Comparison of ENCODE assay signal across 9 mouse cellular contexts in genomic region chr7:101820295-101821030, GRCm38 (mm10). TPM values are rescaled to one million over a fixed set of nuclear protein-coding genes. Genes with fewer than 3 reads are reported as not detected.
A peak's percentile ranks its signal among the peaks of the same experiment; 100 is the strongest.
DNase-seq lines count a peak whose midpoint lies in the region; ATAC-seq and TF ChIP-seq lines count a peak whose summit lies in the region.
"Had no signal": no experiment of that assay in that cellular context is flagged by ENCODE, and none has a peak within 500 bp of the region (broad histone marks: within the 10 kb centered on the region; RNA-seq: fewer than 3 reads in every experiment).

No protein-coding gene starts in this region.

- peaks cover 43% of the 10 kb centered on the region for H3K4me1 ChIP-seq in heart, embryonic 12.5 days (replicated peaks)
- peaks cover 12% of the 10 kb centered on the region for H3K4me1 ChIP-seq in heart, postnatal 0 days (ENCODE audit: control insufficient read depth, insufficient read depth)
- H3K4me1 ChIP-seq in midbrain, embryonic 14.5 days (ENCODE audit: control insufficient read depth, insufficient read depth, low read length): peaks cover 21% of the 10 kb centered on the region; the same call in 1 of the 2 replicates

- no peak overlapping the region for H3K9ac ChIP-seq in heart, embryonic 12.5 days
- no peak overlapping the region for H3K9ac ChIP-seq in heart, postnatal 0 days (replicated peaks; ENCODE audit: low read depth, low read length)
- 0 out of 2 replicates have a peak overlapping the region, but pooled peaks have one; percentile 20 for H3K9ac ChIP-seq in midbrain, embryonic 14.5 days (replicated peaks; ENCODE audit: low read length)

- ATAC-seq in heart, embryonic 12.5 days (ENCODE audit: insufficient number of reproducible peaks, low FRiP score): no peak
- ATAC-seq in heart, postnatal 0 days (ENCODE audit: insufficient read depth, low read depth): no peak
- no peak for ATAC-seq in midbrain, embryonic 14.5 days (ENCODE audit: low FRiP score, low TSS enrichment)

- 3% methylated on average over 35 of the region's 35 CpGs for WGBS in heart, embryonic 12.5 days
- 5% methylated on average over 35 of the region's 35 CpGs for WGBS in heart, postnatal 0 days
- WGBS in midbrain, embryonic 14.5 days: 4% methylated on average over 35 of the region's 35 CpGs

- DNase-seq in heart, adult 8-10 months (ENCODE audit: low spot score): no peak
- peak; percentile 16 for DNase-seq in T-cell, adult 2 months (ENCODE audit: low spot score)
- no peak for DNase-seq in heart, postnatal 0 days (ENCODE audit: low spot score)
- DNase-seq in midbrain, embryonic 14.5 days: peak; percentile 67
- DNase-seq in cerebellum, adult 9-11 months: no peak
- no peak for DNase-seq in urinary bladder, postnatal 25 days (ENCODE audit: low spot score)
- no peak for DNase-seq in thymus, adult 18-20 months

- no peak for TF ChIP-seq CTCF in heart, postnatal 0 days (IDR thresholded peaks at IDR 0.05; ENCODE audit: low read depth)

- H3K27me3 ChIP-seq in heart, embryonic 12.5 days (replicated peaks): peaks cover 55% of the 10 kb centered on the region
- peaks cover 54% of the 10 kb centered on the region for H3K27me3 ChIP-seq in heart, postnatal 0 days (ENCODE audit: control insufficient read depth, insufficient read depth, low read length)
- peaks cover 66% of the 10 kb centered on the region for H3K27me3 ChIP-seq in midbrain, embryonic 14.5 days (ENCODE audit: control insufficient read depth, insufficient read depth, low read length)

- peak overlapping the region; percentile 79 for H3K4me2 ChIP-seq in heart, embryonic 12.5 days
- peak overlapping the region; percentile 85 for H3K4me2 ChIP-seq in heart, postnatal 0 days (ENCODE audit: low read depth, low read length)
- peak overlapping the region; percentile 51 for H3K4me2 ChIP-seq in midbrain, embryonic 14.5 days (ENCODE audit: low read length)

- TF ChIP-seq EP300 in heart, postnatal 0 days (IDR thresholded peaks at IDR 0.05; ENCODE audit: low read depth): no peak

- H3K27ac ChIP-seq in heart, embryonic 12.5 days (ENCODE audit: poor library complexity, severe bottlenecking): no peak overlapping the region
- no peak overlapping the region for H3K27ac ChIP-seq in heart, postnatal 0 days (ENCODE audit: low read depth)
- H3K27ac ChIP-seq in midbrain, embryonic 14.5 days (replicated peaks; ENCODE audit: low read depth, low read length): no peak overlapping the region

- H3K36me3 ChIP-seq in heart, embryonic 12.5 days: peaks cover 27% of the 10 kb centered on the region
- peaks cover 18% of the 10 kb centered on the region for H3K36me3 ChIP-seq in heart, postnatal 0 days (replicated peaks; ENCODE audit: control insufficient read depth, insufficient read depth, low read length)
- H3K36me3 ChIP-seq in midbrain, embryonic 14.5 days (ENCODE audit: control insufficient read depth, insufficient read depth, low read length): no peaks in the 10 kb centered on the region

- H3K9me3 ChIP-seq in heart, embryonic 12.5 days (replicated peaks): no peaks in the 10 kb centered on the region
- no peaks in the 10 kb centered on the region for H3K9me3 ChIP-seq in heart, postnatal 0 days (replicated peaks; ENCODE audit: control insufficient read depth, low read length)
- no peaks in the 10 kb centered on the region for H3K9me3 ChIP-seq in midbrain, embryonic 14.5 days (ENCODE audit: control insufficient read depth, low read length)

- H3K4me3 ChIP-seq in heart, embryonic 12.5 days: peak overlapping the region; percentile 53
- H3K4me3 ChIP-seq in heart, postnatal 0 days (ENCODE audit: low read depth, low read length): peak overlapping the region; percentile 53
- H3K4me3 ChIP-seq in midbrain, embryonic 14.5 days (replicated peaks; ENCODE audit: low read depth, low read length): peak overlapping the region; percentile 33

RNA-seq across cellular contexts. Expression of gene Phox2a, which starts 2.4 kb away (rescaled TPM):
- polyA plus RNA-seq in heart, embryonic 12.5 days (2016; fragmentation: Nextera tagmentation; extraction: Ambion mirVana): 0.10 TPM in 1 of 2 replicates, not detected in the other
- total RNA-seq in heart, adult 8-10 months (2022): under 1 TPM in 2 of 4 experiments, not detected in 2; 0.22 to 0.37 TPM
- total RNA-seq in heart, postnatal 0 days (2014; rRNA removed; ENCODE audit: low replicate concordance): not detected in 2 replicates
- polyA plus RNA-seq in heart, postnatal 0 days (2015; fragmentation: Nextera tagmentation; extraction: Ambion mirVana): 0.07 and 0.33 TPM in 2 replicates
- polyA plus RNA-seq in midbrain, embryonic 14.5 days (2014; fragmentation: Nextera tagmentation; extraction: Ambion mirVana): 0.84 and 1.00 TPM in 2 replicates
- total RNA-seq: left cerebral cortex, postnatal 10 days had no signal

RNA-seq across cellular contexts. Expression of gene Inppl1, which starts 17.6 kb away (rescaled TPM):
- polyA plus RNA-seq in heart, embryonic 12.5 days (2016; fragmentation: Nextera tagmentation; extraction: Ambion mirVana): 44.8 and 56.8 TPM in 2 replicates
- total RNA-seq in heart, adult 8-10 months (2022): 100 to 1,000 TPM; 174 to 207 (median 187) TPM
- 98.2 and 98.3 TPM in 2 replicates for total RNA-seq in heart, postnatal 0 days (2014; rRNA removed; ENCODE audit: low replicate concordance)
- 45.0 and 47.5 TPM in 2 replicates for polyA plus RNA-seq in heart, postnatal 0 days (2015; fragmentation: Nextera tagmentation; extraction: Ambion mirVana)
- polyA plus RNA-seq in midbrain, embryonic 14.5 days (2014; fragmentation: Nextera tagmentation; extraction: Ambion mirVana): 8.9 and 9.7 TPM in 2 replicates

RNA-seq across cellular contexts. Expression of gene Folr2, which starts 36.5 kb away (rescaled TPM):
- not detected in 2 replicates for polyA plus RNA-seq in heart, embryonic 12.5 days (2016; fragmentation: Nextera tagmentation; extraction: Ambion mirVana)
- total RNA-seq in heart, adult 8-10 months (2022): 1 to 10 TPM; 3.1 to 5.9 (median 4.3) TPM
- total RNA-seq in heart, postnatal 0 days (2014; rRNA removed; ENCODE audit: low replicate concordance): 0.77 and 2.6 TPM in 2 replicates
- 0.86 and 1.0 TPM in 2 replicates for polyA plus RNA-seq in heart, postnatal 0 days (2015; fragmentation: Nextera tagmentation; extraction: Ambion mirVana)
- polyA plus RNA-seq in midbrain, embryonic 14.5 days (2014; fragmentation: Nextera tagmentation; extraction: Ambion mirVana): 2.5 TPM in 1 of 2 replicates, not detected in the other

RNA-seq across cellular contexts. Expression of gene Anapc15, which starts 43.1 kb away (rescaled TPM):
- polyA plus RNA-seq in heart, embryonic 12.5 days (2016; fragmentation: Nextera tagmentation; extraction: Ambion mirVana): 58.0 and 61.0 TPM in 2 replicates
- 10 to 100 TPM; 20.8 to 26.8 (median 24.9) TPM for total RNA-seq in heart, adult 8-10 months (2022)
- total RNA-seq in heart, postnatal 0 days (2014; rRNA removed; ENCODE audit: low replicate concordance): 45.1 and 51.8 TPM in 2 replicates
- 37.7 and 38.7 TPM in 2 replicates for polyA plus RNA-seq in heart, postnatal 0 days (2015; fragmentation: Nextera tagmentation; extraction: Ambion mirVana)
- 77.1 and 81.6 TPM in 2 replicates for polyA plus RNA-seq in midbrain, embryonic 14.5 days (2014; fragmentation: Nextera tagmentation; extraction: Ambion mirVana)

RNA-seq across cellular contexts. Expression of gene Folr1, which starts 50.1 kb away (rescaled TPM):
- polyA plus RNA-seq in heart, embryonic 12.5 days (2016; fragmentation: Nextera tagmentation; extraction: Ambion mirVana): 4.1 TPM in 2 replicates
- under 1 TPM in 1 of 4 experiments, not detected in 3; 0.44 TPM for total RNA-seq in heart, adult 8-10 months (2022)
- total RNA-seq in heart, postnatal 0 days (2014; rRNA removed; ENCODE audit: low replicate concordance): 1.3 and 81.7 TPM in 2 replicates
- 2.9 and 3.3 TPM in 2 replicates for polyA plus RNA-seq in heart, postnatal 0 days (2015; fragmentation: Nextera tagmentation; extraction: Ambion mirVana)
- 6.7 and 7.9 TPM in 2 replicates for polyA plus RNA-seq in midbrain, embryonic 14.5 days (2014; fragmentation: Nextera tagmentation; extraction: Ambion mirVana)

Comparison
In these comparisons a context has a peak if more than half of its experiments do, and no peak if none do; other contexts are left out.
1. DNase-seq: peak in T-cell, adult 2 months (single experiment) and midbrain, embryonic 14.5 days (single experiment); none in heart, adult 8-10 months (single experiment), heart, postnatal 0 days (single experiment), cerebellum, adult 9-11 months (single experiment), urinary bladder, postnatal 25 days (single experiment) and thymus, adult 18-20 months (0 of 2).
2. Peak in every context shown above with its lines, with median percentiles within 50 percentile points of each other: H3K4me2 ChIP-seq and H3K4me3 ChIP-seq.